Mouse (Mus musculus) cerebral cortex, adult 2 months (tissue): ENCODE measurements around the gene Nr2e1.

Experiments used
- WGBS: fragments of 180-500 bp; shearing (Covaris S2); methylation state at CpG from one replicate; pipeline ENCODE4 v1.1.7; 2018; 5-methylcytosine and 5-hydroxymethylcytosine counted together

Nr2e1 gene

DNA sequence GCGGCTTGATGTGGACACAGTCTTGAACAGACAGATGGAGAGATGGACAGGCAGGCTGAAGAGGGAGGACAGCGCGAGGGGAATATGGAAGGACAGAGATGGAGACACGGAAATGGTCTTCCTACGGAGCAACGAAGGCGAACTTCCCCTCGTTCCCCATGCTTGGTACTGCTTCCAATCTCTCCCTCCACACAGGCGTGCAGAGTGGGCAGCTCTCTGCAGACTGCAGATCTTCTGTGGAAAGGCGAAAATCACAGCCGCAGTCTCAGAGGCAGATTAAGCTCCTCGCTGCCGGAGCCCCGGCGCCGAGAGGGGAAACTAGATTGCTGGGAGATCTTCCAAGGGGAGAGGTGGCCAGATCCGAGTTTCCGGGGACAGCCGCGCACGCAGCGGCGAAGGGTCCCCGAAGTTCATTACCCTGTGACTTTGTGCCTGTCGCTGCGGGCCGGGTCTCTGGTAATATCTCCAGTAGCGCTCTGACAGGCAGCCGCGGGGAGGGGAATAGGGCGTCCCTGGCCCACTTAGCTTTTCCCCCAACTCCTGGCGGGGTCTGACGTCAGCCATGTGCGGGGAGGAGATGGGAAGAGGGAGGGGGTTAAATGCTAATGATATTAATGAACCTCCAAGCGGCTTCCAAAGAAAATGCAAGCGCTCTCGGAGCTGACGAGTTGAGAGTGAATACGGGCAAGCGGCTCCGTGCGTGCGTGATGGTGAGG is at the start of gene Nr2e1, which contains the start of gene Ostm1:
Nr2e1 (minus strand) TSS at position 476 of the 716 bp plus-strand sequence.
Ostm1 (plus strand) TSS at position 666 of the 716 bp plus-strand sequence.
- WGBS = 2% methylated on average over 43 of the region's 43 CpGs

DNA sequence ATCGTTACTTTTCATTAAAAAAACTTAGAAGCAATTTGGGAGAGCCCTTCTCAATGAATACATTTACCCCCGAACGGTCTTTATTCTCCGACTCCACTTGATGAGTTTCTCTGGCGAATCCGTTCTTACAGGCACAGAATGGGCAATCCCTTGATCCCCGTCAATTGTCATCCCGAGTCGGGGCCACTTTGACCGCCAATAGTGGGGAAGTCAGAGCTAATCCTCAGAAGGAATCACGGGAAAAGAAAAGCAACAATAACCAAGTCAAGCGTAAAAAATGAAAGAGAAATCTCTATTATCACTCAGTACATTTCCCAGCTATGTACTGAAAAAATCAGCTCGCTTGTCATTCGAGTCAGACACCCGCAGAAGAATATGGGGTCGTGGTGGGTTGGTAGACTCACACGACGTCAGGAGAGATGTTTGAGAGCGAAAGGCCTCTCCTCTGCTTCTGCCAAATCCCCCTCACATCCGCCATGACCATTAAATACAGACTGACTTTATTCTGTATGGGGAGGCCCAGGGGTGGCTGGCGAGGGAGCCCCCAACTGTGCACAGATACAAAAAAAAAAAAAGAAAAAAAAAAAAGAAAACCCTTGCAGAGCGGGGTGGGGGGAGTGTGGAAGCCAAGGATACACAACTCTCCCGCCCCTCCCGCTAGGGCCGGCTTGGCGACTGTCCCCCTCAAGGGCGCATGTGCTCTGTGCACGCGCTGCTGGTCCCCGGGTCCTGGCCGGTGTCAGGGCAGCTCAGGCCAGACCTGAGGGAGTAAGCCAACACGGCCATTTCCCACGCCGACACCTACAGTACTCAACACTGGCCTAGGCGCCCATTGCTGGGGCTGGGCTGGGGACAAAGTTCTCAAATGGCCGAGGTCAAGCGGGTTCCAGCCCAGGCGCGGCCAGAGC is 49.3 kb upstream of the Nr2e1 start:
- whole genome bisulfite sequencing = 8% methylated on average over 39 of the region's 39 CpGs

DNA sequence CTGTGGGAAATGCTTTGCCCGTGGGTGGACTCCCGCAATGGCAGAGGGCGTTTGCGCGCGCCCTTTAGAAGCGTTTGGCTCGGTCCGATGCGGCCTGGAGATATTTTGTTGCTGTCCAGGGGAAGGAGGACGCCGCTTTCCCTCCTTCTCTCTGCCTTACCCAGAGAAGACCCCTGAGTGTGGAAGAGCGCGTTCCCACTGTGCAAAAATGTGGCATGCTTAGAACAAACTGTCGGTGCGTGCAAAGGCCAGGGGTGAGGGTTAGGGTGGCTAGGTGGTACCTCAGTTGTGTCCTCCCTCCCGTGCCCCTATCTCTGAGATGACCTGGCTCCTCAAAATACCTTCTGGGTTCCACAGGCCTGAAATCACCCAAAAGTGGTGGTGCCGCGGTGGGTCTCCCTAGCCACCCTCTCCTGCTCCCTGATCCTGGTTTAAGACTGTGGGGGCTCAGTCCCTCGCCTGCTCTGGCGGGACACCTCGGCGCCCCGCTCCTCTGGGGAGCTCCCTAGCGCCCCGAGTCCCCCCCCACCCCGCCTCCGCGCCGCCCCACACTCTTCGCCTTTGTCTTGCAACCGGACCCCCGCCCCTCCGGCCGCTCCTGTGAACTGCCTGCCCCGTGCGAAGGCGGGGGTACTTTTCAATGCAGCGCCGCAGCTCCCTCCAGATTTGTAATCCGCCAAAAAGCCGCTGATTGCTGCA is 48.5 kb upstream of the Nr2e1 start:
- WGBS = 10% methylated on average over 42 of the region's 42 CpGs

DNA sequence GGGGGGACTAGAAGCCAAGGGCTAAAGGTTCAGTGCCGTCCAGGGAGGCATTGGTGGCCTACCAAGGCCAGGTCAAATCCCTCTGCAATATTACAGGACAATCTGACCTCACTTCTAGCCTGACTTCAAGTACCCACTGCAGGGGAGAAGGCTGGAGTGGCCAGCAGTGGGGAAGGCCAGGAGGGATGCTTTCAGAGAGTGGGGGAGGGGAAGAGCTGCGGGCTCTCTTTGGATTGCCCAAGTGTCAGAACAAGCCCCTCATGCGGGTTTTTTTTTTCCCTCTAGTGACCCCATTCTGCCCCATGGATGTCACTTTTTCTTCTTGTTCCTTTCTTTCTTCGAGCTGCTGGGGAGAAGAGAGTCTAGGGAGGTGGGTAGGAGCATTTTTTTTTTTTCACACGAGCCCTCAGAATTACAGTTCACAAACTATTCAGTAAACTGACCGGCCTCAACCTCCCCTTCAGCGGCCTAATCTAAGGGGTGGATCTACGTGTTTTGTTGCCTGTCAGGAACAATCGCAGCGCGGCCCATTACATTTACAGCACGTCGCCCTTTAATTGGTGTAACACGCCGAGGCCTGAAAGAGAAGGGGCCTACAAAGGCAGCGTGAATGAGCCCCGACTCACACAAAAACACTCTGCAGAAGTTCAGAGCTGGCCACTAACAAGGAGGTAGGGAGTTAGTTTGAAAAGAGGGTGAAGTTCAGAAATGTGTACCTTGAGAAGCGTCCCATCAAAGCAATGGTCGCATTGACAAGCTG is 47.3 kb upstream of the Nr2e1 start:
- 38% methylated on average over 19 of the region's 19 CpGs for whole genome bisulfite sequencing

DNA sequence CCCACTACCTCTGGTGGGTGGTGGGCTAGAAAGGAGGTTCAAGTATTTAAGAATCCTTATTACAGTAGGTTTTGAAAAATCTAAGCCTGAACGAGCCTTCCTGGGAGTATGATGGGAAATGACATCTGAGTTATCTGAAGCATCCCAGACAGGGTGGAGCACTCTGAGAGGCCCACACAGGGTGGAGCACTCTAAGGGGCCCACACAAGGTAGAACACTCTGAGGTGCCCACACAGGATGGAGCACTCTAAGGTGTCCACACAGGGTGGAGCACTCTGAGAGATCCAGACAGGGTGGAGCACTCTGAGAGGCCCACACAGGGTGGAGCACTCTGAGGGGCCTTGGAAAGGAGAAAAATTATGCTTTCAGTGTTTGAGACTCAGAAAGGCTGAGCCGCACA is 42.5 kb upstream of the Nr2e1 start:
- 94% methylated on average over 2 of the region's 2 CpGs for WGBS

DNA sequence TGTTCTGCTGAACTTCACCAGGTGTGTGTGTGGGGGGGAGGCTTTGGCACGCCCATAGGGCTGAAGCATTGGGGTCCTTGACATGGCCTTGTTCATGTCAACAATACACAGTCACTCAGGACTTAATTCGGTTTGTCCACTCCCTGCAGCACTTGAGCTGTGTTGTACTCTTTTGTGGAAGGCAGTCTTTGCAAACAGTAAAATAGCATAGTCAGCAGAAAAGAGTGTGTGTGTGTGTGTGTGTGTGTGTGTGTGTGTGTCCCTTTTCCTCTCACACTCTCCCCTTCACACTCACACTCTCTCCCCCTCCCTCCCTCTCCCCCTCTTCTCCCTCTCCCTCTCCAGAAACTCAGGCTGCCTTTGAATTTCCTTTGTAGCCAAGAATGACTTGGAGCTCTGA is 34.9 kb upstream of the Nr2e1 start:
- WGBS = 48% methylated on average over 2 of the region's 2 CpGs

DNA sequence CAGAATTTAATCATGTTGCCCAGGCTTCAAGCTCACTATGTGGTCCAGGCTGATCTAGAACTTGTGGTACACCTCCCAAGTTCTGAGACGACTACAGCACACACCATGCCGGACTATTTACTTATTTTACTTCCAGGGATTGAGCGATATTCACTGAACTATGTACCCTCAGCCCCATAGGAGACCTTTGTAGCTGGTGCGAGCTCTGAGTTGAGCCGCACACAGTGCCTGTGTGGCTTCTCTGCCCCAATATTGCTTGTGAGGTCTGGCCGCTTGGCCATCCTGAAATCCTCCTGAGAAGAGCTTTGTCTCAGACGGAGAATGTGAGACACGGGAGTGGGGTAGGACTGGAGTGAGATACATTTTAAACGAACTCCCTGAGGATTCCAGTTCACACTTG is 31.3 kb upstream of the Nr2e1 start:
- WGBS = 61% methylated on average over 9 of the region's 9 CpGs

DNA sequence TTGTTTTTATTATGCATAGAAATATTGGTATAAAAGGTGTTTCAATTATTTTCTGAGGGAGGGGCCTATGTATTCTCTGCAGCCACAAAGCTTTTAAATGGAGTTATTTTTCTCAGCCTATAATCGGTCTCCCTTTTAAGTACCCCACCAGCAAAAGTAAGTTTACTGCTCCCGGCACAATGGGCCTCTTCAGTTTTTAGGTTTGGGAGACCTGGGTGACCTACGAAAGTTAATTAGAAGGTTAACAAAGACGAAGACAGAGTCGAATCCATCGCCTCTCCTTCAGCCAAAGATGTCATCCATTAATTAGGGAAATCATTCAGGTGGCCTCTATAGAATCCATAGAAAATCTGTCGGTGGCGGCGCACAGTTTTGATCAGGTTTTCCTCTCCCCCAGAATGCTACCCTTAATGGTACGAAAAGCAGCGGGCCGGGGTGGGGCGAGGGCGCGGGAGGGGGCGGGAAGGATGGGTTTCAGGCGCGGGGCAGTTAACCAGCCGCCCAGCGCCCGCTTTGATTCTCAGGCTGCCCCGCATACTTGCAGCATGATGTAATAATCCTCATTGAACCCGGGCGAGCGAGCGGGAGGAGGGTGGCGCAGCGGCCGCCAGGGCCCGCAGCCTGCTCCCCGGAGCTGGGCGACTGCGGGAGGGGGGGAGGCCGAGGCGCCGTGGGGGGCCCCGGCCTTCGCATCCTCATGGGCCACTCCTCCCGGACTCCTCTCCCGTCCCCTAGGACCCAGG is 30.4 kb upstream of the Nr2e1 start:
- WGBS = 2% methylated on average over 40 of the region's 40 CpGs

DNA sequence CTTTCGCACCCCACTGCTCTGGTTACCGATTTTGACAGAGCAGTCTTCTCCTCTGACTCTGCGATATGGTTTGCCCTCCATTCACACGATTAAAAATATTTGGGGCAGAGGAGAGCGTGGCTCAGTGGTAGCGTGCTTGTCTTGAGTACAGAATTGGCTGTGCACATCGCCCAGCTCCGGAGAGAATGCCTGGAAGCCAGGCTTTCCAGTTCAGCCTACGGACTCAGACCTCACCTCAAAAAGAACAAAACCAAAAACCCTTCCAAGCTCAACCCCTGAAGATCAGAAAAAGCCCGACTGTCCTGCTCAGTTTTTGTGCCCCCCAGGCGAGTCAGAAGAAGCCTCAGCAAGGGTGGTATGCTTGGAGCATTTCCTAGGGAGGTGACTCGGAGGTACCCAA is 29.6 kb upstream of the Nr2e1 start:
- 22% methylated on average over 12 of the region's 12 CpGs for WGBS

DNA sequence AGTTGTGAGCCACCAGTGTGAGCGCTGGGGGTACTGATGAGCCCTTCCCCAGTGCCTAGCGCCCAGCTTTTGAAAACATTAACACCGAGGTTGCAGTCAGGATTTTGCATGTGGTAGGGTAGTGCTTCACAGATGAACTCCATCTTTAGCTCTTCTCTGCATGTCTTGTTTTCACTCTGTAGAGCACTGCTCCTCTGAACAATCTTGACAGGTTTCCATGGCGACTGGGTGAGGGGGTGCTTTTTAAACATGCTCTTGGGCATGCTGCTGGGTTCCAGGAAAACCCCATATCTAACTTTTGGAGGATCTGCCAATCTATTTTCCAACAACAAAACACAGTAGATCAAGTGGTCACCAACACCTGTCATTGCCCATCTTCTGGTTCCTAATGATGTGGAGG is 23.3 kb upstream of the Nr2e1 start:
- WGBS = 66% methylated on average over 4 of the region's 4 CpGs

DNA sequence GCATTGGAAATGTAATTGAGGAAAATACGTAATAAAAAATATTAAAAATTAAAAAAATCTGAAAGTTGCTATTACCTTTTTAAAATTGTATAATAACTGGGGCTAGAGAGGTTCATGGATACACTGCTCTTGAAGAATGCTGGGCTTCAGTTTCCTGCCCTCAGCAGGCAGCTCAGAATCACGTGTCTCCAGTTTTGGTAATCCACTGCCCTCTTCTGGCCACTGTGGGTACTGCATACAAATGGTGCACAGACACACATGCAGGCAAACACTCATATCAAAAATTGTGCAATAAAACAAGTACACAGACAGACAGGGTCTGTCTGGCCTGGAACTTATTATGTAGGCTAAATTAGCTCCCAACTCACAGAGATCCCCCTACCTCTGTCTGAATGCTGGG is 21.4 kb upstream of the Nr2e1 start:
- WGBS = 79% methylated on average over 2 of the region's 2 CpGs

DNA sequence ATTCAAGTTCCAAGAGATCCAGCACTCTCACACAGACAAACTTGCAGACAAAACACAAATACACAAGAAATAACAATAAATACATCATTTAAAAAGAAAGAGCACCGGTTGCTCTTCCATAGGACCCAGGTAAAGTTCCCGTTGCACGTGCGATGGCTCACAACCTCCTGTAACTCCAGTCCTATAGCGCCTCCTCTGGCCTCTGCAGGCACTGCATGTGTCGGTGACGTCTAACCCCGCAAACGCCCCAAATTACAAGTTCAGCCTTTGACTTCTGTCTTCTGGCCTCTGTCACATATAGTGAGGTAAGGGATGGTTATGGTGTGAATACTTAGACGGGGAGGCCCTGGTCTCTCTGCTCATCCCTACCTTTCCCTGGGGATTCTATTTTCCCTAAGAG is 18.1 kb upstream of the Nr2e1 start:
- whole genome bisulfite sequencing = 52% methylated on average over 10 of the region's 10 CpGs

DNA sequence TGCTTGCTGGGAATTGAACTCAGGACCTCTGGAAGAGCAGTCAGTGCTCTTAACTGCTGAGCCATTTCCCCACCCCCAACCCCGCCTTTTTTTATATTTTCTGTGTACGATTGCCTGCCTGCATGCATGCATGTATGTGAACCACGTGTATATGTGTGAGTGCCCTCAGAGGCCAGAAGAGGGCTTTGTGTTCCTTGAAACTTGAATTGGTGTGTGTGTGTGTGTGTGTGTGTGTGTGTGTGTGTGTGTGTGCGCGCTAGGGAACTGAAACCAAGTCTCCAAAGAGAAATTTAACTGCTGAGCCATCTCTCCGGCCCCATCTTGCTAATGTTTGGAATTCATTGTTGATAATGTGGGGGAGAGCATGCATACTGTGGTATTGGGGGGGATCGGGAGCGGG is 15.2 kb upstream of the Nr2e1 start:
- WGBS = 87% methylated on average over 8 of the region's 8 CpGs

DNA sequence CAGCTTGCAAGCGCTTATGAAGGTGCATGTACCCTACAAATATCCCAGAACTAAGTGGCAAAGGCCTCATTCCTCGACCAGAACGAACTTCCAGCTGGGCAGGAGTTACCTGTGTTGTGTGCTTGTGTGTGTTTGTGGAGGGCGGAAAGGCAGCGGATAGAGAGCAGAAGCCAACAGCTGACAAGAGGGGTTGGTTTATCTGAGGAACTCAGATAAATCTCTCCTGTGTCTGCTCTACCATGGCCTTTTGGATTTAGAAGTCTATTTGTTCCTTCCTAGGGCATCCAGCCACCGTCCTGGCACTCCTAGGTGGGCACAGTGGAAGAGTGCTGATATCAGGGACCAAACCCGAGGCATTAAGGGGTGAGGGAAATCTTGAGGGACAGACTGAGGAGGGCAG is 9.8 kb upstream of the Nr2e1 start:
- 78% methylated on average over 7 of the region's 7 CpGs for WGBS

DNA sequence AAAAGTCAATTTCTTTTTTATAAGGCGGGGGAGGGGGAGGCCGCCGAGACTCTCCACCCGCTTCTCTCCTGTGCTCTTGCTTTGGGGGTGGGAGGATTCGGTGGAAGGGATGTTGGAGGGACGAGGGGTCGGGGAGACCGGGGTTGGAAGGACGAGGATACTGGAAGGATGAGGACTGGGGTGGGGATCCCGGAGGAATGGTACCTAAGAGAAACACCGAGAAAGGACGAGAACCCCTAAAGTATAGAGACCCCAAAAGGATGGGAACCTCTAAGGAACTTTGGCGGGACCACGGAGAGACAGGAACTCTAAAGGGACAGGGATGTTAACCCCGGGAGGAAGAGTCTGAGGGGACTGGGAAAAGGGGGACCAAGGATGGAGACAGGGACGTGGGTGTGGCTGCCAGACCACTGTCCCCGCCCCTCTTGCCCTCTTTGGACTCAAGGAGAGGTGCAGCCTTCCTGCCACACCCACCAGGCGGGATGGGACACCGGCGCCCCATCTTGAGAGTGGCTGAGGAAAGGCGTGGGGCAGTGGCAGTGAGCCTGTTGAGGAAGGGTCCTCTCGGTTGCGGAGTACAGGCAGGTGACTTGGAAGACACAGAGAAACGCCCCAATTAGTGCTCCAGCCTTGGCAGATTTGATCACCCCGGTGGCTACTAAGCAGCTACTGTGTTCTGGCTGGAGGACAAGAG is 8.7 kb upstream of the Nr2e1 start:
- WGBS = 2% methylated on average over 25 of the region's 25 CpGs

DNA sequence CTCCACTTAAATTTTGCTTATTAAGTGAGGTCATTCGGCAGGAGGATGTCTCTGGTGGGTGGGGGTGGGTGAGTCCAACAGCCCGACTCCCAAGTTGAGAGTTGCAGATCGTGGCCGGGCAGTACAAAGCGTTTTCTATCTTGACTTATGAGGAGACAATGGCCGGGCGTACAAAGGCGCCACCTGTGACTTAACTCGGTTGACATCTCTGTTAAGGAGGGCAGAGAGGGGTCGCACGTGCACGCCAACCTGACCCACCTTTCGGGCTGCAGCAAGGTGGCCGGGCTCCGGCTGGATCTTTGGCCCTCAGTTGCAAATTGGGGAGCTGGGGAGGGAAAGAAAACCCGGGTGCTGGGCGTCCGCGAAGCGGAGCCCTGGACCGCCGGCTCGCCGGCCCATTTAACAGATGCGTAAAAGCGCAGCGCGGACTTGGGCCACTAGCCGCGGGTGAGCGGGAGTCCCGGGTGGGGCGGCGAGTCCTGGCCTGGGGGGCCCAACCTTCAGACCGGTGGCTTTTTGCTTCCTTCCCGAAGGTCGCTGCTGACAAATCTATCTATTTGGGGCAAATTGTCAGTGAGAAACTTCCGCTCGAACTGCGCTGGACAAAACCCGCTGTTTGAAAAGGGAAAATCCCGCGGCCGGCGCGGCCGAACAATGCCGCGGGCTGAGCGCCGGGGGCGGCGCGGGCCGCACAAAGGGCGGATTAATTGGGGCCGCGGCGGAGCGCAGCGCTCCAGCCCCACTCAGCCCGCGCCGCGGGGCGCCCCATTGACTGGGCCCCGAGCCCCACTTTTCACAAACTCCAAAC is 8.0 kb upstream of the Nr2e1 start:
- WGBS = 2% methylated on average over 67 of the region's 67 CpGs

DNA sequence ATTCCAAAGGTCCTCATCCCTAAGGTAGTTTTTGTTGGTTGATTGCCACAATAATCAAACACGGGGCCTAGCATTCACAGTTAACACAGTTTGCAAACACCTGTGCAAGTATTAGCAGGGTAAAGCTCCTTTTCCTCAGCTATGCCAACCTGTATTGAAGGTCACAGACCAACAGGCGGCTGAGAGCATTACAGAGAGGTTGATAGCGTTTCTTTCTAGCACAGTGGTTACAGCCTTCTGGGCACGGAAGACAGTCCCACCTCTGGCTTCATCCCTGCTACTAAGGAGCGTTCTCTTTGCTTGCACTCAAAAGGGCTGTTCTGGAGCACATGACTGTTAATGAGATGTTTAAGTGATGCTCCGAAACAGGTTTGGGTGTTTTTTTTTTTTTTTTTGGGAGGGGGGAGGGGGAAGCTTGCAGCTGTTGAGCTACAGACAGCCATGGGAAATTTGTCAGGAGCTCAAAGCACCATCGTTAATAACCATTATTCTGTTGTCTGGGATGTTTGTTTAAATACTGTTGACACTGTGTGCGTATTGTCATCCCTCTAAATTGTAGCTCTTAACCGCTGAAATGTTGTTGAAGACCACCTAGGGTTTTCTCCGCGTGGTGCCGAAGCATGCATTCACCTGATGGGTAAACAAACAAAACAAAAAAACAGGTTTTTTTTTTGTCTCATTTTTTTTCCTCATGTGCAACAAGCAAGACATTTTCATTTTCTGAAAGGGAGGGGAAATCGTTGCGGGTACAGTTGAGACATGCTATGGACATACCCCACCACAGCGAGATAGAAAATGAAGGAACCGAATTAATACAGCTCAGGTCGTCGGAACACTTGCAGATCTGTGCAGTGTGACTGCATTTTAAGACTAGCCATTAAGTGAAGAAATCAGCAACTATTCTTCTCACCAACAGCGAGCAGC is 7.1 kb upstream of the Nr2e1 start:
- WGBS = 24% methylated on average over 19 of the region's 19 CpGs

DNA sequence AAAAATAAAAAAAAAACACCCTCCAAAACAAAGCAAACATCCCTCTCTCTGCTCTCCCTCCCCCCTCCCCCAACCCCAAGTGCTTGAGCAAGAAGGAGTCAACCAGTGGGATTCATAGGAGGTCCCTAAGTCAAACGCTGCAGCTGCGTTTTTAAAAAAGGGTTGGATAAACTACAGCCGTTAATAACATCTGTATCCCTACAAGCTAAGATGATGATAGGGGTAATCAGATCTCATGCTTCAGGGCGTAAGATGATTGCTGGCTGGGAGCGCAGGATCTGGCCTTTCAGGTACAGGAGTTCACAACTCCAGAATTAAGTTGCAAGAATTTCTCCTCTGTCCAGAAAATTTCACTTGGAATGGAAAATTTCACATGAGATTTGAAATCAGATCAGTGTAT is 6.1 kb upstream of the Nr2e1 start:
- 51% methylated on average over 5 of the region's 5 CpGs for WGBS
